Mouse (Mus musculus) erythroblast, embryonic 14.5 days (primary cell): ENCODE measurements around the gene Cd151. TPM values are rescaled to one million over a fixed set of nuclear protein-coding genes. Genes with fewer than 3 reads are reported as not detected.

Experiments used
- H3K27me3 ChIP-seq: 2 replicates; pipeline ENCODE4 v1.6.1; 2012; ENCODE audit warnings: inconsistent platforms; ENCODE audit not compliant: control insufficient read depth
- H3K36me3 ChIP-seq: 2 replicates; pipeline ENCODE4 v1.6.1; 2012; ENCODE audit warnings: mild to moderate bottlenecking, inconsistent platforms; ENCODE audit not compliant: control insufficient read depth
- H3K4me1 ChIP-seq: 2 replicates; pipeline ENCODE4 v1.6.1; 2012; ENCODE audit warnings: inconsistent platforms; ENCODE audit not compliant: control insufficient read depth
- H3K4me3 ChIP-seq: replicated peaks from 2 replicates; pipeline ENCODE3; 2012; ENCODE audit warnings: moderate library complexity, mild to moderate bottlenecking, inconsistent platforms
- H3K9me3 ChIP-seq: 2 replicates; pipeline ENCODE4 v1.6.1; 2012; ENCODE audit warnings: low read length, inconsistent platforms, mixed read lengths; ENCODE audit not compliant: control insufficient read depth
- GATA1 ChIP-seq: IDR thresholded peaks from 2 replicates; pipeline ENCODE4 v1.6.1; 2012; ENCODE audit warnings: low read length, inconsistent platforms, mixed read lengths
- TAL1 ChIP-seq: IDR thresholded peaks from 3 replicates; pipeline ENCODE4 v1.6.1; 2012; ENCODE audit warnings: low read length, inconsistent platforms, mixed read lengths
- polyA plus RNA-seq: library from polyadenylated mRNA; stranded (reverse); fragments of >175 nt; gene quantifications from 2 replicates; pipeline ENCODE4 v1.2.3, GENCODE M21; 2012

Cd151 gene
- polyA plus RNA-seq, 1 experiment, result 1.1 TPM

DNA sequence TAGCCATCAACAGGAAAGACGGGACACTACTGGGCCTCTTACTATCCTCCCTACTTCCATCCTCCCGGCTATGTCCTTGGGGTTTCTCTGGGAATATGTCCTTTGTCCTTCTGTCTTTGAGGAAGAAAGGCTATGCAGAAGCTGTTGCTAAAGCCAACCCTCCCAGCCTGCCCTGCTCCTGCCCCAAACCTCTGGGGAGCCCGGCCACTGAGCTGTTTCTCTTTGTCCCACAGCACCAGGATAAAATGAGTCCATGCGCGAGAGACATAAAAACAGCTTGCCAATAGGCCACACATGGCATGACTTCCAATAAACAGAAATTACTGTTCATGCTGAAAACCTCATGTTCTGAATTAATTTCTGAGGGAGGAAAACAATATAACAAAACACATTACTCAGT is 51.1 kb downstream of the Cd151 start:
- H3K27me3 ChIP-seq, result no peaks in the 10 kb centered on the region
- no peaks in the 10 kb centered on the region for H3K9me3 ChIP-seq
- TF ChIP-seq TAL1, result no peak
- H3K4me3 ChIP-seq, result no peak overlapping the region
- peaks cover 98% of the 10 kb centered on the region for H3K36me3 ChIP-seq
- H3K4me1 ChIP-seq, result peaks cover 53% of the 10 kb centered on the region

DNA sequence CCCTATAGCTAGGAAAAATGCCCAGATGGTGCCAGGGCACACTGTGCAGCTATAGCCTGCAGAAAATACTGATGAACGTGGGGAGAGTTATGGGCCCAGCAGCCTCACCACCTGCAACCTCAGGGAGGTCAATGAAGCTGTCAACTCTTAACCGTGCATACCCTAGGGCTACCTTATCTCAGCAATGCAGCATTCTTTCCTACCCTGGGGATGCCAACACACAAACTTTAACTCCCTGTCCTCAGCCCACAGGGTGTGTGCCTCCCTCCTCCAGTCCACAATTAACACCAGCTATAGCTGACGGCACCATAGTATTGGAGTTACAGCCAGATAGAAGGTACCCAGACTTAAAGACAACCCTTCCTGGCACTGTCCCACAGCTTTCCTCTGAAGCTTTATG is 51.7 kb downstream of the Cd151 start:
- peak overlapping the region; percentile 2 for H3K4me3 ChIP-seq
- H3K36me3 ChIP-seq, result peaks cover 98% of the 10 kb centered on the region
- peaks cover 53% of the 10 kb centered on the region for H3K4me1 ChIP-seq
- TF ChIP-seq TAL1 (no peak), GATA1 (no peak)
- H3K9me3 ChIP-seq, result no peaks in the 10 kb centered on the region
- no peaks in the 10 kb centered on the region for H3K27me3 ChIP-seq

DNA sequence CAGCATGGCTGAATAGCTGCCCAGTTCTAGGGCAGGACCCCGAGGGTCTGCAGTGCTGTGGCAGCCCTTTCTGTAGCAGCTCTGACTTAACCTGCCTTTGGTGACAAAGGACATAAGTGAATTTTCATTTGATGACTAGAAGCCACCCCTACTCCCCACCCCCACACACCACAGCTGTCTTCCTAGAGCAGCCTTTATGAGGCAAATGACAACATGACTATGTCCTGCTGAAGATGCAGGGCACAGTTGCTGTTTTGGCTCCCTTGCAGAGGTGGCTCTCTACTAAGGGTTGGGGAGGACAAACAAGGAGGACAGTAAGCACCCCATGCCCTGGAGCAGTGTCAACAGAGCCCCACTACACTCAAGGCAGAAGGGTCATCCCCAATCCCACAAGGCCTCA is 52.6 kb downstream of the Cd151 start:
- H3K36me3 ChIP-seq, result peaks cover 100% of the 10 kb centered on the region

More for the DNA sequence above, 52.6 kb downstream of the Cd151 start:
- no peaks in the 10 kb centered on the region for H3K27me3 ChIP-seq
- H3K4me1 ChIP-seq, result peaks cover 53% of the 10 kb centered on the region
- H3K9me3 ChIP-seq, result no peaks in the 10 kb centered on the region
- TF ChIP-seq TAL1 (no peak), GATA1 (no peak)
- H3K4me3 ChIP-seq, result no peak overlapping the region

Other genes starting within 250 kb of the Cd151 start
- gene Phrf1, start 238.6 kb upstream of the Cd151 start, polyA plus RNA-seq, result 19.7 and 20.3 TPM in 2 replicates
- gene Irf7, start 200.9 kb upstream of the Cd151 start, polyA plus RNA-seq, result 2.2 and 2.9 TPM in 2 replicates
- gene Cdhr5, start 190.6 kb upstream of the Cd151 start, polyA plus RNA-seq, result not detected in 2 replicates
- not detected in 2 replicates for gene Sct, start 188.3 kb upstream of the Cd151 start, polyA plus RNA-seq
- not detected in 2 replicates for gene Drd4, start 175.4 kb upstream of the Cd151 start, polyA plus RNA-seq
- gene Deaf1, start 139.7 kb upstream of the Cd151 start, polyA plus RNA-seq, result 7.6 and 8.1 TPM in 2 replicates
- 4.6 TPM in 2 replicates for gene Tmem80, start 139.7 kb upstream of the Cd151 start, polyA plus RNA-seq
- 0.05 and 0.09 TPM in 2 replicates for gene Eps8l2, start 128.5 kb upstream of the Cd151 start, polyA plus RNA-seq
- gene Taldo1, start 75.2 kb upstream of the Cd151 start, polyA plus RNA-seq, result 53.1 and 91.9 TPM in 2 replicates
- gene Gatd1, start 53.3 kb upstream of the Cd151 start, polyA plus RNA-seq, result 0.16 and 0.42 TPM in 2 replicates
- not detected in 2 replicates for gene Cend1, start 37.9 kb upstream of the Cd151 start, polyA plus RNA-seq
- 0.70 and 0.97 TPM in 2 replicates for gene Slc25a22, start 29.5 kb upstream of the Cd151 start, polyA plus RNA-seq
- gene Pidd1, start 23.4 kb upstream of the Cd151 start, polyA plus RNA-seq, result 5.6 and 9.3 TPM in 2 replicates
- gene Rplp2, start 20.0 kb upstream of the Cd151 start, polyA plus RNA-seq, result 584 and 1,051 TPM in 2 replicates
- 3.0 and 3.4 TPM in 2 replicates for gene Pnpla2, start 12.2 kb upstream of the Cd151 start, polyA plus RNA-seq
- gene Cracr2b, start 6.3 kb upstream of the Cd151 start, polyA plus RNA-seq, result 0.06 and 0.12 TPM in 2 replicates
- 15.4 and 17.1 TPM in 2 replicates for gene Polr2l, start 7.7 kb downstream of the Cd151 start, polyA plus RNA-seq
- gene Tspan4, start 7.8 kb downstream of the Cd151 start, polyA plus RNA-seq, result 0.31 and 0.46 TPM in 2 replicates
- 1.7 and 2.6 TPM in 2 replicates for gene Chid1, start 72.5 kb downstream of the Cd151 start, polyA plus RNA-seq
- gene Ap2a2, start 94.8 kb downstream of the Cd151 start, polyA plus RNA-seq, result 8.6 and 9.2 TPM in 2 replicates
- gene Muc6, start 187.9 kb downstream of the Cd151 start, polyA plus RNA-seq, result 0.47 and 0.57 TPM in 2 replicates
- gene Muc2, start 222.9 kb downstream of the Cd151 start, polyA plus RNA-seq, result 0.06 and 0.08 TPM in 2 replicates